Mouse (Mus musculus): ENCODE results near the gene Ing2.

Gene Ing2

GRCm38 (mm10) chr8:47674777-47675710, at the start of gene Ing2:
TSS of gene Ing2 (minus strand) at chr8:47675556.
- DNase-seq (ENCODE audit: low read depth) = peak; percentile 100

GRCm38 (mm10) chr8:47721609-47722008, 46.3 kb upstream of the Ing2 start:
- no peak for DNase-seq (ENCODE audit: low read depth)

GRCm38 (mm10) chr8:47718641-47719040, 43.3 kb upstream of the Ing2 start:
- DNase-seq (ENCODE audit: low read depth) = no peak

GRCm38 (mm10) chr8:47713761-47714745, 38.7 kb upstream of the Ing2 start, which contains the start of gene Cdkn2aip:
TSS of gene Cdkn2aip (minus strand) at chr8:47713932.
- peak; percentile 96 for DNase-seq (ENCODE audit: low read depth)

GRCm38 (mm10) chr8:47713171-47713663, 37.9 kb upstream of the Ing2 start:
- no peak for DNase-seq (ENCODE audit: low read depth)

GRCm38 (mm10) chr8:47708106-47708505, 32.8 kb upstream of the Ing2 start:
- no peak for DNase-seq (ENCODE audit: low read depth)

GRCm38 (mm10) chr8:47706746-47707145, 31.4 kb upstream of the Ing2 start:
- no peak for DNase-seq (ENCODE audit: low read depth)

GRCm38 (mm10) chr8:47702333-47702732, 27.0 kb upstream of the Ing2 start:
- DNase-seq (ENCODE audit: low read depth) = no peak

- DNase-seq (ENCODE audit: low read depth) = no peak
Observed at GRCm38 (mm10) chr8:47697696-47698095, 22.3 kb upstream of the Ing2 start.

- DNase-seq (ENCODE audit: low read depth) = no peak
Observed at GRCm38 (mm10) chr8:47695431-47696105, 20.2 kb upstream of the Ing2 start.

- DNase-seq (ENCODE audit: low read depth) = peak; percentile 83
Observed at GRCm38 (mm10) chr8:47693119-47693518, 17.8 kb upstream of the Ing2 start.

- DNase-seq (ENCODE audit: low read depth) = no peak
Observed at GRCm38 (mm10) chr8:47691831-47692230, 16.5 kb upstream of the Ing2 start.

- DNase-seq (ENCODE audit: low read depth) = no peak
Observed at GRCm38 (mm10) chr8:47691303-47691702, 15.9 kb upstream of the Ing2 start.

GRCm38 (mm10) chr8:47690674-47691078, 15.3 kb upstream of the Ing2 start:
- no peak for DNase-seq (ENCODE audit: low read depth)

GRCm38 (mm10) chr8:47689704-47690326, 14.5 kb upstream of the Ing2 start:
- DNase-seq (ENCODE audit: low read depth) = peak; percentile 51

GRCm38 (mm10) chr8:47684441-47684840, 9.1 kb upstream of the Ing2 start:
- no peak for DNase-seq (ENCODE audit: low read depth)

GRCm38 (mm10) chr8:47683994-47684393, 8.6 kb upstream of the Ing2 start:
- DNase-seq (ENCODE audit: low read depth) = no peak

GRCm38 (mm10) chr8:47680306-47680705, 5.0 kb upstream of the Ing2 start:
- no peak for DNase-seq (ENCODE audit: low read depth)

GRCm38 (mm10) chr8:47679603-47680002, 4.2 kb upstream of the Ing2 start:
- DNase-seq (ENCODE audit: low read depth) = no peak

- peak; percentile 23 for DNase-seq (ENCODE audit: low read depth)
Observed at GRCm38 (mm10) chr8:47676631-47677030, 1.3 kb upstream of the Ing2 start.

- DNase-seq (ENCODE audit: low read depth) = no peak
Observed at GRCm38 (mm10) chr8:47676224-47676623, 868 bp upstream of the Ing2 start.
